Mouse (Mus musculus) CH12.LX (cell line): ENCODE measurements around the gene Ppt2. TPM values are rescaled to one million over a fixed set of nuclear protein-coding genes. Genes with fewer than 3 reads are reported as not detected.

Source experiments
- DNase-seq: peaks from one replicate; pipeline ENCODE4 v3.0.0-alpha.2; 2013; ENCODE audit errors: extremely low read depth
- H3K27ac ChIP-seq: 2 replicates; pipeline ENCODE4 v1.5.1; 2012; ENCODE audit warnings: low read depth, mild to moderate bottlenecking, control low read depth, moderate library complexity; ENCODE audit not compliant: insufficient read depth
- H3K27me3 ChIP-seq: replicated peaks from 2 replicates; pipeline ENCODE3; 2012; ENCODE audit warnings: inconsistent platforms
- H3K36me3 ChIP-seq, 2 experiments: replicated peaks in 1 of 2; 2 replicates each; pipeline versions ENCODE3 to v1.6.1; 2012; ENCODE audit warnings: inconsistent platforms in 1 of 2, low read length in 1 of 2, mild to moderate bottlenecking in 1 of 2, mixed read lengths in 1 of 2, moderate library complexity in 1 of 2; ENCODE audit not compliant: control insufficient read depth in 1 of 2, insufficient read depth in 1 of 2
- H3K4me1 ChIP-seq, 2 experiments: 2 replicates each; pipeline ENCODE4 v1.6.1; 2012; ENCODE audit warnings: inconsistent platforms in 1 of 2, moderate library complexity in 1 of 2; ENCODE audit not compliant: insufficient read depth in 2 of 2, control insufficient read depth in 1 of 2
- H3K4me2 ChIP-seq: 2 replicates; pipeline ENCODE4 v1.6.1; 2012; ENCODE audit warnings: low read depth, mild to moderate bottlenecking, control low read depth; ENCODE audit not compliant: poor library complexity, insufficient read depth, severe bottlenecking
- H3K4me3 ChIP-seq, 3 experiments: fragments of 150-350 bp in 1 of 3; sonication (generic) in 1 of 3; replicated peaks in 1 of 3; 2 replicates each; pipeline versions ENCODE3 to v1.5.1; 2011 to 2012; ENCODE audit warnings: low read depth in 2 of 3, low read length in 2 of 3, mild to moderate bottlenecking in 2 of 3, moderate library complexity in 2 of 3, control low read depth in 1 of 3, improper control_type of control experiment in 1 of 3, inconsistent platforms in 1 of 3, mixed read lengths in 1 of 3; ENCODE audit not compliant: poor library complexity in 1 of 3
- H3K79me2 ChIP-seq: replicated peaks from 2 replicates; pipeline ENCODE4 v1.6.1; 2012; ENCODE audit warnings: mild to moderate bottlenecking, moderate library complexity; ENCODE audit not compliant: control insufficient read depth, poor library complexity, insufficient read depth, severe bottlenecking; ENCODE audit errors: extremely low read depth
- H3K9ac ChIP-seq: 2 replicates; pipeline ENCODE4 v1.6.1; 2012; ENCODE audit warnings: low read depth, mild to moderate bottlenecking, control low read depth, moderate library complexity; ENCODE audit not compliant: insufficient read depth
- H3K9me3 ChIP-seq: replicated peaks from 2 replicates; pipeline ENCODE3; 2012; ENCODE audit warnings: low read length, inconsistent platforms, mixed read lengths
- CHD1 ChIP-seq: IDR thresholded peaks from 2 replicates; pipeline ENCODE4 v1.6.1; 2012; ENCODE audit warnings: low read depth, low read length, improper control_type of control experiment, inconsistent platforms
- E2F4 ChIP-seq: IDR thresholded peaks from 2 replicates; pipeline ENCODE4 v1.6.1; 2011; ENCODE audit warnings: low read depth, low read length, improper control_type of control experiment; ENCODE audit not compliant: insufficient replicate concordance
- EP300 ChIP-seq: IDR thresholded peaks from 2 replicates; pipeline ENCODE4 v1.6.1; 2011; ENCODE audit warnings: low read length, improper control_type of control experiment
- ETS1 ChIP-seq: conservative IDR thresholded peaks from 2 replicates; pipeline ENCODE4 v1.6.1; 2012; ENCODE audit warnings: low read depth, mild to moderate bottlenecking, inconsistent platforms, low read length, improper control_type of control experiment, moderate library complexity
- IRF4 ChIP-seq: IDR thresholded peaks from 2 replicates; pipeline ENCODE4 v1.6.1; 2014; ENCODE audit warnings: low read depth, mild to moderate bottlenecking, inconsistent platforms, low read length, improper control_type of control experiment
- MAFK ChIP-seq: IDR thresholded peaks from 2 replicates; pipeline ENCODE4 v1.6.1; 2011; ENCODE audit warnings: low read length, improper control_type of control experiment; ENCODE audit not compliant: insufficient replicate concordance
- MYC ChIP-seq: IDR thresholded peaks from 2 replicates; pipeline ENCODE4 v1.6.1; 2011; ENCODE audit warnings: low read depth, mild to moderate bottlenecking, improper control_type of control experiment, low read length
- POLR2A ChIP-seq: IDR thresholded peaks from 2 replicates; pipeline ENCODE4 v1.6.1; 2011; ENCODE audit warnings: low read depth, mild to moderate bottlenecking, improper control_type of control experiment, low read length
- POLR2AphosphoS2 ChIP-seq: IDR thresholded peaks from 2 replicates; pipeline ENCODE4 v1.6.1; 2011; ENCODE audit warnings: low read depth, low read length, improper control_type of control experiment
- RAD21 ChIP-seq: IDR thresholded peaks from 2 replicates; pipeline ENCODE4 v1.6.1; 2011; ENCODE audit warnings: low read depth, mild to moderate bottlenecking, low read length, improper control_type of control experiment, moderate library complexity
- RCOR1 ChIP-seq: conservative IDR thresholded peaks from 2 replicates; pipeline ENCODE4 v1.6.1; 2012; ENCODE audit warnings: low read depth, mild to moderate bottlenecking, inconsistent platforms, low read length, improper control_type of control experiment
- SIN3A ChIP-seq: IDR thresholded peaks from 2 replicates; pipeline ENCODE4 v1.6.1; 2012; ENCODE audit warnings: low read length, improper control_type of control experiment, inconsistent platforms
- TBP ChIP-seq: conservative IDR thresholded peaks from 2 replicates; pipeline ENCODE4 v1.6.1; 2011; ENCODE audit warnings: low read depth, low read length, improper control_type of control experiment
- USF2 ChIP-seq: conservative IDR thresholded peaks from 2 replicates; pipeline ENCODE4 v1.6.1; 2011; ENCODE audit warnings: low read depth, low read length, improper control_type of control experiment
- ZC3H11A ChIP-seq: IDR thresholded peaks from 2 replicates; pipeline ENCODE4 v1.6.1; 2012; ENCODE audit warnings: low read depth, mild to moderate bottlenecking, inconsistent platforms, low read length, improper control_type of control experiment
- ZNF384 ChIP-seq: IDR thresholded peaks from 2 replicates; pipeline ENCODE4 v1.6.1; 2012; ENCODE audit warnings: low read depth, low read length, improper control_type of control experiment, inconsistent platforms
- dilution Hi-C: fragments of 300-500 bp; cut with MboI; formaldehyde crosslinking; loops from 2 replicates; pipeline ENCODE4 v1.14.3; 2020; ENCODE audit warnings: low sequenced_read_pairs; ENCODE audit not compliant: extremely low pct_unique_long_range_greater_than_20kb, extremely low pct_ligation_motif_present
- in situ Hi-C: fragments of 300-500 bp; cut with MboI; formaldehyde crosslinking; loops from 3 replicates; pipeline ENCODE4 v1.14.3; 2019; ENCODE audit warnings: low sequenced_read_pairs, low pct_ligation_motif_present, low pct_unique_long_range_greater_than_20kb, mixed read lengths
- polyA plus RNA-seq: library from polyadenylated mRNA; unstranded; fragments of >175 nt; gene quantifications from 2 replicates; pipeline ENCODE4 v1.2.1, GENCODE M21; 2012; ENCODE audit warnings: low read depth; ENCODE audit not compliant: insufficient read length
- total RNA-seq, 2 experiments: library from RNA; depleted of rRNA; stranded (reverse); fragments of 300-350 nt in 1 of 2; fragments of >200 nt in 1 of 2; gene quantifications; 2 replicates each; pipeline ENCODE4 v1.2.3; 2012 to 2014

The Ppt2 gene
- total and polyA plus RNA-seq, 3 experiments: 0.84 to 1.9 TPM; not detected in 1

- H3K27ac ChIP-seq: 0 out of 2 replicates have a peak overlapping the region, but pooled peaks have one; percentile 22
- peak; percentile 31 for DNase-seq
- no peaks in the 10 kb centered on the region; the same call in 1 of the 2 replicates for H3K79me2 ChIP-seq
- no peaks in the 10 kb centered on the region for H3K27me3 ChIP-seq
- peak overlapping the region; percentile 73 for H3K4me2 ChIP-seq
- H3K9me3 ChIP-seq: no peaks in the 10 kb centered on the region
- peak overlapping the region; percentile 67 for H3K9ac ChIP-seq
- TF ChIP-seq ZNF384: no peak
- TF ChIP-seq EP300: no peak
- TF ChIP-seq SIN3A: no peak
- TF ChIP-seq ETS1: no peak
- no peak for TF ChIP-seq ZC3H11A
- TF ChIP-seq MYC: no peak
- no peak for TF ChIP-seq POLR2A
- no peak for TF ChIP-seq RCOR1
- TF ChIP-seq E2F4: no peak
- TF ChIP-seq CHD1: no peak
- no peak for TF ChIP-seq TBP
- TF ChIP-seq MAFK: no peak
- TF ChIP-seq IRF4: no peak
- no peak for TF ChIP-seq POLR2AphosphoS2
- no peak for TF ChIP-seq USF2
- H3K4me1 ChIP-seq: peaks cover 8 to 40% of the 10 kb centered on the region in 2 experiments; a peak in 2 of 4 replicates
- dilution Hi-C loops: no loop called here
- in situ Hi-C loops: no loop called here
- H3K4me3 ChIP-seq: peak overlapping the region; percentile 30 to 88 (median 82)
- peaks cover 1 to 6% of the 10 kb centered on the region in 2 experiments for H3K36me3 ChIP-seq
Observed at GRCm38 (mm10) chr17:34588767-34589166, 39.5 kb downstream of the Ppt2 start.

GRCm38 (mm10) chr17:34587814-34588213 lies 40.5 kb downstream of the Ppt2 start:
- dilution Hi-C loops: no loop called here
- peak overlapping the region; percentile 89 for H3K4me2 ChIP-seq
- H3K4me1 ChIP-seq: peaks cover 3 to 31% of the 10 kb centered on the region in 2 experiments; a peak in 2 of 4 replicates
- H3K79me2 ChIP-seq: no peaks in the 10 kb centered on the region; the same call in 1 of the 2 replicates
- no peak for DNase-seq
- H3K36me3 ChIP-seq: no peaks in the 10 kb centered on the region
- peaks cover 2% of the 10 kb centered on the region for H3K27me3 ChIP-seq
- TF ChIP-seq SIN3A (peak; percentile 53; the same call in 1 of the 2 replicates), POLR2AphosphoS2 (0 out of 2 replicates have a peak, but pooled peaks have one; percentile 19), RAD21 (no peak)
- TF ChIP-seq, all 38 proteins: peak for 2
- Histone ChIP-seq H3K27ac (no peak overlapping the region), H3K9me3 (no peaks in the 10 kb centered on the region), H3K4me3 (peak overlapping the region; percentile 74 to 88 (median 82)), H3K9ac (peak overlapping the region; percentile 65)
- in situ Hi-C loops: no loop called here
